Mouse (Mus musculus) lung, embryonic 15.5 days (tissue): Measurements from ENCODE around the gene Zfp740. TPM values are rescaled to one million over a fixed set of nuclear protein-coding genes. Genes with fewer than 3 reads are reported as not detected.

Source experiments
- ATAC-seq: fragments of 200-750 bp; cut with Nextera tagmentation; 2 replicates; pipeline ENCODE4 v1.8.0; 2017; ENCODE audit warnings: moderate number of reproducible peaks, borderline replicate concordance; ENCODE audit not compliant: low FRiP score, low TSS enrichment; ENCODE audit errors: extremely low read depth
- H3K27ac ChIP-seq: fragments of 300-500 bp; sonication (generic); 2 replicates; pipeline ENCODE4 v1.5.1; 2015; ENCODE audit warnings: moderate library complexity, mild to moderate bottlenecking, inconsistent platforms
- H3K27me3 ChIP-seq: fragments of 300-500 bp; sonication (generic); 2 replicates; pipeline ENCODE4 v1.6.1; 2015; ENCODE audit warnings: inconsistent platforms
- H3K36me3 ChIP-seq: fragments of 300-500 bp; sonication (generic); 2 replicates; pipeline ENCODE4 v1.6.1; 2015; ENCODE audit warnings: inconsistent platforms
- H3K4me1 ChIP-seq: fragments of 300-500 bp; sonication (generic); 2 replicates; pipeline ENCODE4 v1.6.1; 2015; ENCODE audit warnings: inconsistent platforms
- H3K4me2 ChIP-seq: fragments of 300-500 bp; sonication (generic); 2 replicates; pipeline ENCODE4 v1.6.1; 2015; ENCODE audit warnings: inconsistent platforms, mild to moderate bottlenecking, moderate library complexity
- H3K4me3 ChIP-seq: fragments of 300-500 bp; sonication (generic); 2 replicates; pipeline ENCODE4 v1.5.1; 2015; ENCODE audit warnings: mild to moderate bottlenecking, inconsistent platforms
- H3K9ac ChIP-seq: fragments of 300-500 bp; sonication (generic); 2 replicates; pipeline ENCODE4 v1.6.1; 2015; ENCODE audit warnings: inconsistent platforms
- H3K9me3 ChIP-seq: fragments of 300-500 bp; sonication (generic); 2 replicates; pipeline ENCODE4 v1.6.1; 2016; ENCODE audit warnings: inconsistent platforms
- WGBS: fragments of 180-500 bp; shearing (Covaris S2); methylation state at CpG from one replicate; pipeline ENCODE4 v1.1.7; 2015; 5-methylcytosine and 5-hydroxymethylcytosine counted together
- polyA plus RNA-seq: library from polyadenylated mRNA; unstranded; fragments of >200 nt; fragmentation: Nextera tagmentation; extraction: Ambion mirVana; gene quantifications from 2 replicates; pipeline ENCODE4 v1.2.1, GENCODE M21; 2015

The Zfp740 gene
- polyA plus RNA-seq, 1 experiment from 2014 or later: 67.1 TPM

GRCm38 (mm10) chr15:102176571-102177316 is 26.3 kb upstream of the Zfp740 start:
- ATAC-seq: no peak
- WGBS: 75% methylated on average over 7 of the region's 7 CpGs
- Histone ChIP-seq H3K4me3 (no peak overlapping the region), H3K4me1 (no peaks in the 10 kb centered on the region), H3K36me3 (peaks cover 8% of the 10 kb centered on the region; the same call in 1 of the 2 replicates), H3K4me2 (no peak overlapping the region), H3K9me3 (no peaks in the 10 kb centered on the region), H3K27me3 (no peaks in the 10 kb centered on the region), H3K9ac (no peak overlapping the region), H3K27ac (no peak overlapping the region)

GRCm38 (mm10) chr15:102177417-102177816 is 25.6 kb upstream of the Zfp740 start:
- WGBS: 79% methylated on average over 8 of the region's 8 CpGs
- Histone ChIP-seq H3K9me3 (no peaks in the 10 kb centered on the region), H3K27me3 (no peaks in the 10 kb centered on the region), H3K4me2 (no peak overlapping the region), H3K4me3 (no peak overlapping the region), H3K27ac (no peak overlapping the region), H3K4me1 (no peaks in the 10 kb centered on the region), H3K36me3 (peaks cover 8% of the 10 kb centered on the region; the same call in 1 of the 2 replicates), H3K9ac (no peak overlapping the region)
- no peak for ATAC-seq

- H3K9me3 ChIP-seq: no peaks in the 10 kb centered on the region
- H3K9ac ChIP-seq: no peak overlapping the region
- no peak overlapping the region for H3K4me3 ChIP-seq
- ATAC-seq: no peak
- no peak overlapping the region for H3K27ac ChIP-seq
- no peaks in the 10 kb centered on the region for H3K27me3 ChIP-seq
- no peaks in the 10 kb centered on the region for H3K4me1 ChIP-seq
- no peak overlapping the region for H3K4me2 ChIP-seq
- WGBS: 15% methylated on average over 6 of the region's 6 CpGs
- H3K36me3 ChIP-seq: peaks cover 8% of the 10 kb centered on the region; the same call in 1 of the 2 replicates
These were observed 24.8 kb upstream of the Zfp740 start for GRCm38 (mm10) chr15:102178279-102178678.

- Histone ChIP-seq H3K9ac (no peak overlapping the region), H3K4me1 (no peaks in the 10 kb centered on the region), H3K9me3 (no peaks in the 10 kb centered on the region), H3K36me3 (peaks cover 8% of the 10 kb centered on the region; the same call in 1 of the 2 replicates), H3K4me2 (no peak overlapping the region), H3K27ac (no peak overlapping the region), H3K4me3 (no peak overlapping the region), H3K27me3 (no peaks in the 10 kb centered on the region)
- ATAC-seq: no peak
- 76% methylated on average over 9 of the region's 9 CpGs for WGBS
These were observed 23.9 kb upstream of the Zfp740 start for GRCm38 (mm10) chr15:102179106-102179505.

GRCm38 (mm10) chr15:102179924-102180323 is 23.1 kb upstream of the Zfp740 start:
- Histone ChIP-seq H3K4me3 (no peak overlapping the region), H3K4me1 (no peaks in the 10 kb centered on the region), H3K27me3 (no peaks in the 10 kb centered on the region), H3K27ac (no peak overlapping the region), H3K4me2 (no peak overlapping the region), H3K36me3 (peaks cover 4% of the 10 kb centered on the region; the same call in 1 of the 2 replicates), H3K9ac (no peak overlapping the region), H3K9me3 (no peaks in the 10 kb centered on the region)
- 84% methylated on average over 14 of the region's 14 CpGs for WGBS
- ATAC-seq: no peak

- Histone ChIP-seq H3K27ac (no peak overlapping the region), H3K9me3 (no peaks in the 10 kb centered on the region), H3K9ac (no peak overlapping the region), H3K27me3 (no peaks in the 10 kb centered on the region), H3K4me2 (no peak overlapping the region), H3K36me3 (peaks cover 12% of the 10 kb centered on the region), H3K4me3 (no peak overlapping the region), H3K4me1 (peaks cover 4% of the 10 kb centered on the region)
- 75% methylated on average over 3 of the region's 3 CpGs for WGBS
- ATAC-seq: no peak
These were observed 20.0 kb upstream of the Zfp740 start for GRCm38 (mm10) chr15:102183076-102183475.

- no peak for ATAC-seq
These were observed 16.8 kb upstream of the Zfp740 start for GRCm38 (mm10) chr15:102186239-102186638.

GRCm38 (mm10) chr15:102188096-102188495 is 15.0 kb upstream of the Zfp740 start:
- Histone ChIP-seq H3K27ac (peak overlapping the region; percentile 53), H3K27me3 (no peaks in the 10 kb centered on the region), H3K9ac (no peak overlapping the region), H3K4me1 (peaks cover 16% of the 10 kb centered on the region), H3K9me3 (no peaks in the 10 kb centered on the region), H3K4me3 (no peak overlapping the region), H3K4me2 (no peak overlapping the region), H3K36me3 (peaks cover 12% of the 10 kb centered on the region; the same call in 1 of the 2 replicates)
- WGBS: 41% methylated on average over 10 of the region's 10 CpGs
- ATAC-seq: peak; percentile 87

More at GRCm38 (mm10) chr15:102186239-102186638, 16.8 kb upstream of the Zfp740 start:
- no peak overlapping the region for H3K27ac ChIP-seq
- no peak overlapping the region for H3K4me2 ChIP-seq
- no peaks in the 10 kb centered on the region for H3K9me3 ChIP-seq
- 66% methylated on average over 11 of the region's 11 CpGs for WGBS
- no peak overlapping the region for H3K4me3 ChIP-seq
- no peak overlapping the region for H3K9ac ChIP-seq
- peaks cover 12% of the 10 kb centered on the region for H3K36me3 ChIP-seq
- H3K4me1 ChIP-seq: peaks cover 16% of the 10 kb centered on the region
- no peaks in the 10 kb centered on the region for H3K27me3 ChIP-seq

- no peaks in the 10 kb centered on the region for H3K9me3 ChIP-seq
- H3K4me1 ChIP-seq: peaks cover 16% of the 10 kb centered on the region
- WGBS: 48% methylated on average over 6 of the region's 6 CpGs
- H3K4me2 ChIP-seq: no peak overlapping the region
- H3K4me3 ChIP-seq: no peak overlapping the region
- ATAC-seq: no peak
- H3K27me3 ChIP-seq: no peaks in the 10 kb centered on the region
- H3K27ac ChIP-seq: peak overlapping the region; percentile 52; the same call in 1 of the 2 replicates
- H3K36me3 ChIP-seq: peaks cover 12% of the 10 kb centered on the region; the same call in 1 of the 2 replicates
- no peak overlapping the region for H3K9ac ChIP-seq
These were observed 14.2 kb upstream of the Zfp740 start for GRCm38 (mm10) chr15:102188883-102189282.

GRCm38 (mm10) chr15:102191699-102192098 is 11.3 kb upstream of the Zfp740 start:
- Histone ChIP-seq H3K36me3 (no peaks in the 10 kb centered on the region), H3K9me3 (no peaks in the 10 kb centered on the region), H3K9ac (no peak overlapping the region; the same call in 1 of the 2 replicates), H3K27ac (no peak overlapping the region), H3K4me2 (no peak overlapping the region), H3K4me1 (peaks cover 16% of the 10 kb centered on the region), H3K4me3 (no peak overlapping the region), H3K27me3 (no peaks in the 10 kb centered on the region)
- 34% methylated on average over 7 of the region's 7 CpGs for WGBS
- ATAC-seq: no peak

GRCm38 (mm10) chr15:102192271-102192812 is 10.7 kb upstream of the Zfp740 start:
- no peak overlapping the region for H3K4me2 ChIP-seq

GRCm38 (mm10) chr15:102192820-102193386 is 10.1 kb upstream of the Zfp740 start:
- Histone ChIP-seq H3K27ac (no peak overlapping the region), H3K27me3 (no peaks in the 10 kb centered on the region), H3K36me3 (no peaks in the 10 kb centered on the region), H3K4me1 (peaks cover 13% of the 10 kb centered on the region), H3K4me3 (no peak overlapping the region), H3K9me3 (no peaks in the 10 kb centered on the region), H3K4me2 (no peak overlapping the region), H3K9ac (no peak overlapping the region)
- WGBS: 37% methylated on average over 5 of the region's 5 CpGs
- ATAC-seq: no peak

More at GRCm38 (mm10) chr15:102192271-102192812, 10.7 kb upstream of the Zfp740 start:
- Histone ChIP-seq H3K4me1 (peaks cover 16% of the 10 kb centered on the region), H3K9ac (no peak overlapping the region; the same call in 1 of the 2 replicates), H3K27me3 (no peaks in the 10 kb centered on the region), H3K27ac (no peak overlapping the region), H3K9me3 (no peaks in the 10 kb centered on the region), H3K4me3 (no peak overlapping the region), H3K36me3 (no peaks in the 10 kb centered on the region)
- WGBS: 50% methylated on average over 7 of the region's 7 CpGs
- no peak for ATAC-seq
